Mouse (Mus musculus) CH12.LX (cell line): ENCODE results near the gene Amy2a3.
"Not testable (repeated sequence)": the region's sequence is repeated elsewhere in the genome, so short reads cannot be mapped to it uniquely, and the experiment has no call there.

Source experiments
- CTCF ChIP-seq, 2 experiments: IDR thresholded peaks in 1 of 2; conservative IDR thresholded peaks in 1 of 2; 2 replicates each; pipeline ENCODE4 v1.5.1; 2011 to 2012; ENCODE audit warnings: low read depth in 2 of 2, low read length in 2 of 2, improper control_type of control experiment in 1 of 2, inconsistent platforms in 1 of 2, mild to moderate bottlenecking in 1 of 2, moderate library complexity in 1 of 2
- ETS1 ChIP-seq: conservative IDR thresholded peaks from 2 replicates; pipeline ENCODE4 v1.6.1; 2012; ENCODE audit warnings: low read depth, mild to moderate bottlenecking, inconsistent platforms, low read length, improper control_type of control experiment, moderate library complexity
- MEF2A ChIP-seq: IDR thresholded peaks from 2 replicates; pipeline ENCODE4 v1.6.1; 2014; ENCODE audit warnings: low read depth, mild to moderate bottlenecking, inconsistent platforms, low read length, improper control_type of control experiment, borderline replicate concordance
- NRF1 ChIP-seq: IDR thresholded peaks from 2 replicates; pipeline ENCODE4 v1.6.1; 2014; ENCODE audit warnings: low read depth, mild to moderate bottlenecking, inconsistent platforms, low read length, improper control_type of control experiment, moderate library complexity
- POLR2A ChIP-seq: IDR thresholded peaks from 2 replicates; pipeline ENCODE4 v1.6.1; 2011; ENCODE audit warnings: low read depth, mild to moderate bottlenecking, improper control_type of control experiment, low read length

- not testable (repeated sequence) for TF ChIP-seq MEF2A; POLR2A; CTCF (conservative IDR thresholded peaks at IDR 0.05 in 1 of 2, IDR thresholded peaks at IDR 0.05 in 1 of 2; ENCODE audit: low read depth in 2 of 2, low read length in 2 of 2); ETS1; NRF1
These were observed 44.3 kb downstream of the Amy2a3 start for GRCm38 (mm10) chr3:113279586-113279985.
